Mouse (Mus musculus) bone marrow macrophage, adult 2 months (primary cell): Measurements from ENCODE around the gene Hoxc12.

ENCODE experiments used
- CTCF ChIP-seq: IDR thresholded peaks from 2 replicates; pipeline ENCODE4 v1.5.1; 2012; ENCODE audit warnings: low read depth, mild to moderate bottlenecking, low read length, moderate library complexity
- POLR2A ChIP-seq: IDR thresholded peaks from 2 replicates; pipeline ENCODE4 v1.6.1; 2012; ENCODE audit warnings: mild to moderate bottlenecking, low read depth, low read length, borderline replicate concordance

DNA sequence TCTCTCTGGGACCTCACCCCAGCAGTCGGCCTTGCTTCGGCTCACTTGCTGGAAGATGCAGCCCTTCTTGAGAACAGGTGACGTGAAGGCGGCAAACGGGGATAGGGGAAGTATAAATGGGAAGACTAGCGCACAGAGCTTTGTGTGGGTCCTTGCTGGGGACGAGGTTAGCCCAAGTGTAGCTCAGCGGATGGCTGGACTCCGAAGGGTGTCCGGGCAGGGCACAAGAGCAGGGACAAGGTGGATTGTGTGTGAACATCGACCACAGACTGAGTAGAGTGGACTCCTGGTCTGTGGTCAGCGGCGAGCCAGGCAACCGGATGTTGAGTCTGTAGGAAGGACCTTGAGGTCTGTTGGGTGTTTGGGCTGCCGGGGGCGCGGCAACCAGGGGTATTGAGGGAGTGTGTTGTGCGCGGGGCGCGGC lies 39.1 kb downstream of the Hoxc12 start:
- TF ChIP-seq CTCF (no peak), POLR2A (no peak)
